Mouse (Mus musculus) mouse embryonic stem cell (cell line): Measurements from ENCODE around the gene Nup98.

Source experiments
- in situ Hi-C, 2 experiments: fragments of 300-500 bp; cut with MboI; formaldehyde crosslinking; loops; 1 replicate in 1 of 2; 3 replicates in 1 of 2; pipeline ENCODE4 v1.14.3; 2019 to 2020; ENCODE audit warnings: low sequenced_read_pairs in 2 of 2, low pct_unique_long_range_greater_than_20kb in 1 of 2, mixed read lengths in 1 of 2; ENCODE audit not compliant: unreplicated experiment in 1 of 2

The Nup98 gene

GRCm38 (mm10) chr7:102099760-102100661, 110.0 kb downstream of the Nup98 start:
- in situ Hi-C loops, result loop anchor here (25.0 kb wide), 1 partner anchor 438 kb away; the partner anchor contains the start of gene Clpb (in 2 of the 2)

DNA sequence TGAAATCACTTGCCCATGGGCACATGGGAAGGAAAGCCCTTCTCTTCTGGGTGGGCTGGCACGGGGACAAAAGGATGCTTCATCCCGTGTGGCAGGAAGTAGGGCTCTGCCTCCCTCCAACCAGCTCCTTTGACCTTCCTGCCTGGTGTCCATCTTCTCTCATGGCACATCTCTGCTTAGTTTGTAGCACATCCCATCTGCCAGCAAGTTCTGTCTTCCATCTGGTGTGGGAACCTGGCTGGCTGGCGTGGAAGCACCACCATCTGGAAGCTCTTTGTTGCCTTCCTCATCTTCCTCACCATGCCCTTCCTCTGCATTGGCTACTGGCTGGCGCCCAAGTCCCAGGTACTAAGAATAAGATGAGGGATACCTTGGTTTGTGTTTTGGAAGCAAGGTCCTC, 122.6 kb downstream of the Nup98 start:
- in situ Hi-C loops, result loop anchor here (25.0 kb wide), 1 partner anchor 425 kb away; the partner anchor contains the start of gene Clpb (in 2 of the 2)

DNA sequence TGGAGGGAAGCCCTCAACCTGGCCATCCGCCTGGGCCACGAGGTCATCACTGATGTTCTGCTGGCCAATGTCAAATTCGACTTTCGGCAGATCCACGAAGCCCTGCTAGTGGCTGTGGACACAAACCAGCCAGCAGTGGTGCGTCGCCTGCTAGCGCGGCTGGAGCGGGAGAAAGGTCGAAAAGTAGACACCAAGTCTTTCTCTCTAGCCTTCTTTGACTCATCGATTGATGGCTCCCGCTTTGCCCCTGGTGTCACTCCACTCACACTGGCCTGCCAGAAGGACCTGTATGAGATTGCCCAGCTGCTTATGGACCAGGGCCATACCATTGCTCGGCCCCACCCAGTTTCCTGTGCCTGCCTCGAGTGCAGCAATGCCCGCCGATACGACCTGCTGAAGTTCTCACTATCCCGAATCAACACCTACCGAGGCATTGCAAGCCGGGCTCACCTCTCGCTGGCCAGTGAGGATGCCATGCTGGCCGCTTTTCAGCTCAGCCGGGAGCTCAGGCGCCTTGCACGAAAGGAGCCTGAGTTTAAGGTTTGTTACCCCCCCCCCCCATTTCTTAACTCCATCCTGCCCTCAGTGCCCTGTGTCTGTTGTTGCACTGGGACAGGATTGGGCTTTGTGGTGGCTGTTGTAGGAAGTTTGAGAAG, 125.8 kb downstream of the Nup98 start:
- in situ Hi-C loops, result loop anchor here (25.0 kb wide), 1 partner anchor 422 kb away; the partner anchor contains the start of gene Clpb (in 2 of the 2)

GRCm38 (mm10) chr7:102082816-102083215, 127.2 kb downstream of the Nup98 start, which contains the start of gene Trpc2:
Trpc2 (plus strand) TSS chr7:102083116.
- in situ Hi-C loops, result loop anchor here (25.0 kb wide), 1 partner anchor 421 kb away; the partner anchor contains the start of gene Clpb (in 2 of the 2)

DNA sequence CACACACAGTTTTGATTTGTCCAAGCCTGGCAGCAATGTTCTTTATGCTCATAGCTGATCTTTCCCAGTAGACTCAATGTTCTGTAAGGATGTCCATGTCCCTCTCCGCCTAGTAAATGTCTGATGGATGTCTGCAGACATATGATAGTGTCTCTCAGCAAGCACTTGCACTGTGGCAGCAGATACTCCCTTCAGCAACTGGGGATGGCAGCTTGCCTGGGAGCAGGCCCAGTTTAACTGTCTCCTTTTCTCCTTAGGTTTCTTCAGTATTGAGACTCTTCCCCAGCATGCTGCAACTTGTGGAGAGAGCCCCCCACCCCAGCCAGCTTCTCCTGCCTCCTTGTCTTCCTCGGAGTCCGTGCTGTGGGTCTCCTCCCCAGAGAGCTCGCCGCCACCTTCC, 128.2 kb downstream of the Nup98 start:
- in situ Hi-C loops, result loop anchor here (25.0 kb wide), 1 partner anchor 419 kb away; the partner anchor contains the start of gene Clpb (in 2 of the 2)

DNA sequence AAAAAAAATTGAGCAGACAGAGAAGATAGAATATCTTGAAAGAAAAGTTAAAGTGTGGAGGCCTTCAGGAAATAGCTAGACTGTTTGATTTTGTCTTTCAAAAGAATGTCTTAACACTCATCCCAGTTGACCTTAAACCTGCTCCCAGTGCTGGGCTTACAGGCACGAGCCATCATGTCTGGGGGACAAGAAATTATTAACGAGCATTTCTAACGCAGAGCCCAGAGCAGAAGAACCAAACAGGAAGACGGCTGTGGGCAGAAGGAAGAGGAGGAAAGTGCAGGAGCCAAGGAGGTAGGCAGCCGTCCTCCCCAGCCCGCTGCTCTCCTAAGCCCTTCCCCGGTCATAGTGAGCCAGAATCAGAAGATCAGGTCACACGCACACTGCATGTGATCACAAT, 129.7 kb downstream of the Nup98 start:
- in situ Hi-C loops, result loop anchor here (25.0 kb wide), 1 partner anchor 418 kb away; the partner anchor contains the start of gene Clpb (in 2 of the 2)

GRCm38 (mm10) chr7:102078517-102078916, 131.5 kb downstream of the Nup98 start:
- in situ Hi-C loops, result loop anchor here (25.0 kb wide), 1 partner anchor 416 kb away; the partner anchor contains the start of gene Clpb (in 2 of the 2)

GRCm38 (mm10) chr7:102076714-102077296, 133.2 kb downstream of the Nup98 start:
- in situ Hi-C loops, result loop anchor here (25.0 kb wide), 1 partner anchor 415 kb away; the partner anchor contains the start of gene Clpb (in 2 of the 2)
